Mouse (Mus musculus) embryonic stem cell, embryonic (primary cell): ENCODE results near the gene Ptgir.

Experiments
- CTCF ChIA-PET, 4 experiments: fragments of 300-600 bp in 2 of 4; fragments of 350-600 bp in 2 of 4; sonication (Branson Sonifier 250); formaldehyde crosslinking; loops; one replicate each; lab custom pipeline; 2022; ENCODE audit warnings: inconsistent platforms in 2 of 4; lab: Charles Lee
- POLR2A ChIA-PET, 4 experiments: fragments of 300-600 bp in 2 of 4; fragments of 350-600 bp in 2 of 4; sonication (Branson Sonifier 250); formaldehyde crosslinking; loops; one replicate each; lab custom pipeline; 2022; ENCODE audit warnings: antibody characterized with exemption in 4 of 4, inconsistent platforms in 1 of 4; lab: Charles Lee

The Ptgir gene

GRCm38 (mm10) chr7:16880615-16881014 lies 25.7 kb upstream of the Ptgir start:
- CTCF ChIA-PET = interaction anchor here in 3 of 4 experiments (0.5 to 3.0 kb wide), 5 partner anchors 11 to 127 kb away, joined by 4 to 11 read pairs (median 5); partner anchors contain the start of gene Gng8 (in 1 of the 3)
- POLR2A ChIA-PET = interaction anchor here in 2 of 4 experiments (0.6 to 2.2 kb wide), 6 partner anchors 11 to 88 kb away, joined by 3 to 10 read pairs (median 4); partner anchors contain the start of genes Gng8 (in 1 of the 2) and Ptgir (in 1 of the 2)

- POLR2A ChIA-PET = interaction anchor here in 3 of 4 experiments (1.6 to 2.9 kb wide), 3 partner anchors 9 to 14 kb away, joined by 5 to 8 read pairs (median 6); partner anchors contain the start of gene Gng8 (in 1 of the 3)
- CTCF ChIA-PET = interaction anchor here (0.6 to 3.0 kb wide), 7 partner anchors 9 to 41 kb away, joined by 3 to 15 read pairs (median 4); partner anchors contain the start of genes Gng8 (in 3 of the 4) and Dact3 (in 1 of the 4)
Observed at GRCm38 (mm10) chr7:16883162-16883561, 23.1 kb upstream of the Ptgir start.

- POLR2A ChIA-PET = interaction anchor here in 3 of 4 experiments (0.6 to 2.9 kb wide), 13 partner anchors 8 to 598 kb away, joined by 3 to 8 read pairs (median 4); partner anchors contain the start of genes Calm3 (in 2 of the 3), Dact3 (in 2 of the 3) and Ccdc9 (in 1 of the 3)
- CTCF ChIA-PET = interaction anchor here in 2 of 4 experiments (0.9 to 2.1 kb wide), 8 partner anchors 10 to 118 kb away, joined by 3 to 15 read pairs (median 4); partner anchors contain the start of genes Calm3 (in 1 of the 2), Dact3 (in 1 of the 2) and Pnmal2 (in 1 of the 2)
Observed at GRCm38 (mm10) chr7:16884334-16884733, 22.0 kb upstream of the Ptgir start.

GRCm38 (mm10) chr7:16885271-16885776 lies 21.0 kb upstream of the Ptgir start:
- POLR2A ChIA-PET = interaction anchor here in 3 of 4 experiments (0.8 to 2.9 kb wide), 8 partner anchors 9 to 15 kb away, joined by 3 to 8 read pairs (median 4); partner anchors contain the start of gene Dact3 (in 2 of the 3)
- CTCF ChIA-PET = interaction anchor here in 1 of 4 experiments (0.7 to 1.7 kb wide), 6 partner anchors 10 to 117 kb away, joined by 3 to 5 read pairs (median 3); partner anchors contain the start of genes Calm3 and Pnmal2

GRCm38 (mm10) chr7:16885905-16886304 lies 20.4 kb upstream of the Ptgir start:
- CTCF ChIA-PET = interaction anchor here in 1 of 4 experiments (1.0 kb wide), 1 partner anchor 9 kb away, joined by 4 read pairs; no protein-coding TSS in a partner anchor
- POLR2A ChIA-PET = interaction anchor here in 3 of 4 experiments (0.6 to 1.6 kb wide), 3 partner anchors 11 to 163 kb away, joined by 3 to 4 read pairs (median 4); partner anchors contain the start of gene Dact3 (in 1 of the 3)

GRCm38 (mm10) chr7:16890536-16890935 lies 15.8 kb upstream of the Ptgir start:
- POLR2A ChIA-PET = interaction anchor here in 3 of 4 experiments (0.6 to 2.5 kb wide), 21 partner anchors 10 to 760 kb away, joined by 3 to 29 read pairs (median 6); partner anchors contain the start of gene Dact3 (in 3 of the 3)
- CTCF ChIA-PET = interaction anchor here in 3 of 4 experiments (0.6 to 2.5 kb wide), 19 partner anchors 12 to 627 kb away, joined by 3 to 78 read pairs (median 4); partner anchors contain the start of genes Dact3 (in 3 of the 3) and Ptgir (in 1 of the 3)

GRCm38 (mm10) chr7:16890944-16891343 lies 15.3 kb upstream of the Ptgir start:
- POLR2A ChIA-PET = interaction anchor here (0.6 to 2.5 kb wide), 27 partner anchors 9 to 761 kb away, joined by 3 to 29 read pairs (median 5); partner anchors contain the start of genes Dact3 (in 4 of the 4) and Calm3 (in 1 of the 4)
- CTCF ChIA-PET = interaction anchor here in 3 of 4 experiments (0.6 to 2.5 kb wide), 31 partner anchors 10 to 628 kb away, joined by 3 to 78 read pairs (median 4); partner anchors contain the start of genes Dact3 (in 3 of the 3), Calm3 (in 2 of the 3) and Ptgir (in 1 of the 3)

- ChIA-PET CTCF (interaction anchor here (0.5 to 2.5 kb wide), 71 partner anchors 9 to 606 kb away, joined by 3 to 78 read pairs (median 4); partner anchors contain the start of genes Dact3 (in 4 of the 4), Calm3 (in 2 of the 4), Ptgir (in 2 of the 4) and Ap2s1 (in 1 of the 4)), POLR2A (interaction anchor here (0.6 to 2.5 kb wide), 36 partner anchors 9 to 275 kb away, joined by 3 to 29 read pairs (median 5); partner anchors contain the start of genes Dact3 (in 4 of the 4) and Calm3 (in 1 of the 4))
Observed at GRCm38 (mm10) chr7:16891641-16892351, 14.5 kb upstream of the Ptgir start, which contains the start of gene Gng8. Gene Gng8 (plus strand): TSS chr7:16891786.

- ChIA-PET POLR2A (interaction anchor here in 3 of 4 experiments (0.7 to 2.5 kb wide), 25 partner anchors 8 to 275 kb away, joined by 3 to 29 read pairs (median 6); partner anchors contain the start of genes Dact3 (in 3 of the 3) and Calm3 (in 1 of the 3)), CTCF (interaction anchor here (0.6 to 2.5 kb wide), 47 partner anchors 8 to 607 kb away, joined by 3 to 78 read pairs (median 4); partner anchors contain the start of genes Dact3 (in 4 of the 4), Ptgir (in 2 of the 4) and Prkd2 (in 1 of the 4))
Observed at GRCm38 (mm10) chr7:16892352-16892730, 13.9 kb upstream of the Ptgir start.

- ChIA-PET POLR2A (interaction anchor here in 1 of 4 experiments (1.8 to 2.0 kb wide), 2 partner anchors 14 to 15 kb away, joined by 4 read pairs; no protein-coding TSS in a partner anchor), CTCF (interaction anchor here in 1 of 4 experiments (0.6 to 1.9 kb wide), 4 partner anchors 13 to 44 kb away, joined by 3 to 17 read pairs (median 8); partner anchors contain the start of genes Dact3 and Ptgir)
Observed at GRCm38 (mm10) chr7:16893612-16894011, 12.7 kb upstream of the Ptgir start.

GRCm38 (mm10) chr7:16894279-16894678 lies 12.0 kb upstream of the Ptgir start:
- ChIA-PET CTCF (interaction anchor here (1.0 to 1.9 kb wide), 23 partner anchors 12 to 265 kb away, joined by 3 to 40 read pairs (median 7); partner anchors contain the start of genes Dact3 (in 2 of the 4), Calm3 (in 1 of the 4), Hif3a (in 1 of the 4) and Prkd2 (in 1 of the 4)), POLR2A (interaction anchor here in 2 of 4 experiments (0.8 to 2.0 kb wide), 7 partner anchors 11 to 445 kb away, joined by 3 to 13 read pairs (median 4); partner anchors contain the start of genes Calm3 (in 1 of the 2), Dact3 (in 1 of the 2) and Ptgir (in 1 of the 2))

GRCm38 (mm10) chr7:16895000-16895399 lies 11.3 kb upstream of the Ptgir start:
- CTCF ChIA-PET = interaction anchor here (0.5 to 1.9 kb wide), 70 partner anchors 9 to 848 kb away, joined by 3 to 40 read pairs (median 4); partner anchors contain the start of genes Dact3 (in 3 of the 4), Ptgir (in 2 of the 4), Calm3 (in 1 of the 4) and Gm42372 (in 1 of the 4)
- POLR2A ChIA-PET = interaction anchor here (0.5 to 2.0 kb wide), 33 partner anchors 9 to 1884 kb away, joined by 3 to 19 read pairs (median 4); partner anchors contain the start of genes Dact3 (in 2 of the 4), Ptgir (in 2 of the 4), Ap2s1 (in 1 of the 4) and Calm3 (in 1 of the 4)

- ChIA-PET CTCF (interaction anchor here (0.6 to 1.9 kb wide), 63 partner anchors 8 to 848 kb away, joined by 3 to 40 read pairs (median 4); partner anchors contain the start of genes Dact3 (in 3 of the 4), Calm3 (in 1 of the 4), Gm42372 (in 1 of the 4) and Hif3a (in 1 of the 4)), POLR2A (interaction anchor here (0.6 to 2.0 kb wide), 30 partner anchors 8 to 1883 kb away, joined by 3 to 19 read pairs (median 4); partner anchors contain the start of genes Dact3 (in 2 of the 4), Ptgir (in 2 of the 4), Ap2s1 (in 1 of the 4) and Calm3 (in 1 of the 4))
Observed at GRCm38 (mm10) chr7:16895511-16895910, 10.8 kb upstream of the Ptgir start.

GRCm38 (mm10) chr7:16900526-16900925 lies 5.8 kb upstream of the Ptgir start:
- ChIA-PET CTCF (interaction anchor here in 3 of 4 experiments (0.5 to 2.1 kb wide), 11 partner anchors 8 to 158 kb away, joined by 3 to 15 read pairs (median 5); partner anchors contain the start of genes Gng8 (in 3 of the 3) and Dact3 (in 1 of the 3)), POLR2A (interaction anchor here in 3 of 4 experiments (0.7 to 2.9 kb wide), 22 partner anchors 8 to 610 kb away, joined by 3 to 12 read pairs (median 4); partner anchors contain the start of genes Dact3 (in 3 of the 3), Gng8 (in 3 of the 3) and Ppp5c (in 1 of the 3))

GRCm38 (mm10) chr7:16903439-16903955 lies 2.8 kb upstream of the Ptgir start:
- CTCF ChIA-PET = interaction anchor here (0.7 to 2.1 kb wide), 5 partner anchors 8 to 108 kb away, joined by 3 to 12 read pairs (median 4); partner anchors contain the start of gene Gng8 (in 1 of the 4)

More at GRCm38 (mm10) chr7:16903439-16903955, 2.8 kb upstream of the Ptgir start:
- POLR2A ChIA-PET = interaction anchor here (0.6 to 1.4 kb wide), 6 partner anchors 8 to 49 kb away, joined by 3 to 6 read pairs (median 3); partner anchors contain the start of gene Dact3 (in 1 of the 4)
